Mouse (Mus musculus): ENCODE data around the gene Kcnj2. TPM values are rescaled to one million over a fixed set of nuclear protein-coding genes. Genes with fewer than 3 reads are reported as not detected.

The Kcnj2 gene
- polyA plus RNA-seq, 1 experiment, result 2.0 TPM

- no peak for TF ChIP-seq CEBPB (IDR thresholded peaks at IDR 0.05; ENCODE audit: insufficient read depth, poor library complexity, severe bottlenecking)
- H3ac ChIP-seq (ENCODE audit: control insufficient read depth, insufficient read length), result no peak overlapping the region
- H3K27me3 ChIP-seq (ENCODE audit: control insufficient read depth, insufficient read depth, insufficient read length), result no peaks in the 10 kb centered on the region
- H3K4me2 ChIP-seq (ENCODE audit: low read depth), result peak overlapping the region; percentile 87
- H3K79me2 ChIP-seq (ENCODE audit: control insufficient read depth, insufficient read depth), result peaks cover 8% of the 10 kb centered on the region
- H3K4me3 ChIP-seq, result peak overlapping the region; percentile 46
- H3K36me3 ChIP-seq (ENCODE audit: control insufficient read depth, insufficient read depth), result no peaks in the 10 kb centered on the region
Observed at GRCm38 (mm10) chr11:111067787-111068186, 1.8 kb downstream of the Kcnj2 start.

- TF ChIP-seq MAX (IDR thresholded peaks at IDR 0.05; ENCODE audit: low read depth), result no peak
- H3K4me3 ChIP-seq, result no peak overlapping the region
- H3K36me3 ChIP-seq (ENCODE audit: control insufficient read depth, insufficient read depth), result no peaks in the 10 kb centered on the region
- peaks cover 8% of the 10 kb centered on the region for H3K79me2 ChIP-seq (ENCODE audit: control insufficient read depth, insufficient read depth)
- H3K4me2 ChIP-seq (ENCODE audit: low read depth), result no peak overlapping the region
- H3K27me3 ChIP-seq (ENCODE audit: control insufficient read depth, insufficient read depth, insufficient read length), result no peaks in the 10 kb centered on the region
- no peak overlapping the region for H3ac ChIP-seq (ENCODE audit: control insufficient read depth, insufficient read length)
Observed at GRCm38 (mm10) chr11:111070460-111070859, 4.5 kb downstream of the Kcnj2 start.

GRCm38 (mm10) chr11:111074131-111074530, 8.2 kb downstream of the Kcnj2 start:
- H3K79me2 ChIP-seq (ENCODE audit: control insufficient read depth, insufficient read depth), result no peaks in the 10 kb centered on the region
- no peak overlapping the region for H3K4me2 ChIP-seq (ENCODE audit: low read depth)
- no peaks in the 10 kb centered on the region for H3K36me3 ChIP-seq (ENCODE audit: control insufficient read depth, insufficient read depth)
- H3K4me3 ChIP-seq, result no peak overlapping the region
- H3K27me3 ChIP-seq (ENCODE audit: control insufficient read depth, insufficient read depth, insufficient read length), result no peaks in the 10 kb centered on the region
- no peak for TF ChIP-seq REST (IDR thresholded peaks at IDR 0.05; ENCODE audit: insufficient read depth, insufficient read length)
- no peak for TF ChIP-seq MAX (IDR thresholded peaks at IDR 0.05; ENCODE audit: low read depth)
- no peak for TF ChIP-seq POLR2A (IDR thresholded peaks at IDR 0.05; ENCODE audit: insufficient read length, low read depth)
- no peak for TF ChIP-seq MYOD1 (IDR thresholded peaks at IDR 0.05; ENCODE audit: control insufficient read depth in 1 of 3, insufficient read length in 2 of 3, low read depth in 2 of 3)
- no peak for TF ChIP-seq SRF (IDR thresholded peaks at IDR 0.05; ENCODE audit: control insufficient read depth, insufficient read length, low read depth)
- no peak for TF ChIP-seq E2F4 (IDR thresholded peaks at IDR 0.05; ENCODE audit: insufficient read depth)
- TF ChIP-seq CEBPB (IDR thresholded peaks at IDR 0.05; ENCODE audit: insufficient read depth, poor library complexity, severe bottlenecking), result no peak
- H3ac ChIP-seq (ENCODE audit: control insufficient read depth, insufficient read length), result no peak overlapping the region

- TF ChIP-seq MYOG (IDR thresholded peaks at IDR 0.05; ENCODE audit: control insufficient read depth in 1 of 3, insufficient read depth in 1 of 3, insufficient read length in 2 of 3, low read depth in 2 of 3) (no peak), MAX (IDR thresholded peaks at IDR 0.05; ENCODE audit: low read depth) (no peak), TCF3 (IDR thresholded peaks at IDR 0.05; ENCODE audit: insufficient read length, low read depth) (no peak), POLR2A (IDR thresholded peaks at IDR 0.05; ENCODE audit: insufficient read length, low read depth) (no peak)
- H3ac ChIP-seq (ENCODE audit: control insufficient read depth, insufficient read length), result no peak overlapping the region
- H3K79me2 ChIP-seq (ENCODE audit: control insufficient read depth, insufficient read depth), result no peaks in the 10 kb centered on the region
Observed at GRCm38 (mm10) chr11:111078107-111078506, 12.1 kb downstream of the Kcnj2 start.

GRCm38 (mm10) chr11:111083009-111083408, 17.0 kb downstream of the Kcnj2 start:
- no peak overlapping the region for H3ac ChIP-seq (ENCODE audit: control insufficient read depth, insufficient read length)
- no peak for TF ChIP-seq POLR2A (IDR thresholded peaks at IDR 0.05; ENCODE audit: insufficient read length, low read depth)
- no peak for TF ChIP-seq MYOG (IDR thresholded peaks at IDR 0.05; ENCODE audit: control insufficient read depth in 1 of 3, insufficient read depth in 1 of 3, insufficient read length in 2 of 3, low read depth in 2 of 3)
- TF ChIP-seq TCF12 (IDR thresholded peaks at IDR 0.05; ENCODE audit: insufficient read depth, poor library complexity, severe bottlenecking), result no peak
- no peak for TF ChIP-seq SRF (IDR thresholded peaks at IDR 0.05; ENCODE audit: control insufficient read depth, insufficient read length, low read depth)
- TF ChIP-seq REST (IDR thresholded peaks at IDR 0.05; ENCODE audit: insufficient read depth, insufficient read length), result no peak
- TF ChIP-seq MAX (IDR thresholded peaks at IDR 0.05; ENCODE audit: low read depth), result no peak
- no peak for TF ChIP-seq CEBPB (IDR thresholded peaks at IDR 0.05; ENCODE audit: insufficient read depth, poor library complexity, severe bottlenecking)
- TF ChIP-seq E2F4 (IDR thresholded peaks at IDR 0.05; ENCODE audit: insufficient read depth), result no peak
- TF ChIP-seq USF1 (IDR thresholded peaks at IDR 0.05; ENCODE audit: low read depth), result no peak
- no peak for TF ChIP-seq POLR2AphosphoS2 (IDR thresholded peaks at IDR 0.05; ENCODE audit: insufficient read length, low read depth)
- no peak for TF ChIP-seq TCF3 (IDR thresholded peaks at IDR 0.05; ENCODE audit: insufficient read length, low read depth)
- TF ChIP-seq MYOD1 (IDR thresholded peaks at IDR 0.05; ENCODE audit: control insufficient read depth in 1 of 3, insufficient read length in 2 of 3, low read depth in 2 of 3), result no peak
- H3K4me2 ChIP-seq (ENCODE audit: low read depth), result no peak overlapping the region
- no peaks in the 10 kb centered on the region for H3K36me3 ChIP-seq (ENCODE audit: control insufficient read depth, insufficient read depth)
- H3K79me2 ChIP-seq (ENCODE audit: control insufficient read depth, insufficient read depth), result no peaks in the 10 kb centered on the region
- no peak overlapping the region for H3K4me3 ChIP-seq
- H3K27me3 ChIP-seq (ENCODE audit: control insufficient read depth, insufficient read depth, insufficient read length), result no peaks in the 10 kb centered on the region

More at GRCm38 (mm10) chr11:111078107-111078506, 12.1 kb downstream of the Kcnj2 start:
- H3K36me3 ChIP-seq (ENCODE audit: control insufficient read depth, insufficient read depth), result no peaks in the 10 kb centered on the region
- H3K4me2 ChIP-seq (ENCODE audit: low read depth), result no peak overlapping the region
- H3K4me3 ChIP-seq, result no peak overlapping the region
- no peaks in the 10 kb centered on the region for H3K27me3 ChIP-seq (ENCODE audit: control insufficient read depth, insufficient read depth, insufficient read length)

GRCm38 (mm10) chr11:111086933-111087332, 21.0 kb downstream of the Kcnj2 start:
- H3K4me3 ChIP-seq, result no peak overlapping the region
- no peak overlapping the region for H3ac ChIP-seq (ENCODE audit: control insufficient read depth, insufficient read length)
- H3K36me3 ChIP-seq (ENCODE audit: control insufficient read depth, insufficient read depth), result no peaks in the 10 kb centered on the region
- H3K4me2 ChIP-seq (ENCODE audit: low read depth), result no peak overlapping the region
- TF ChIP-seq MAX (IDR thresholded peaks at IDR 0.05; ENCODE audit: low read depth) (no peak), TCF12 (IDR thresholded peaks at IDR 0.05; ENCODE audit: insufficient read depth, poor library complexity, severe bottlenecking) (no peak), MYOG (IDR thresholded peaks at IDR 0.05; ENCODE audit: control insufficient read depth in 1 of 3, insufficient read depth in 1 of 3, insufficient read length in 2 of 3, low read depth in 2 of 3) (no peak), REST (IDR thresholded peaks at IDR 0.05; ENCODE audit: insufficient read depth, insufficient read length) (no peak), POLR2AphosphoS2 (IDR thresholded peaks at IDR 0.05; ENCODE audit: insufficient read length, low read depth) (no peak), TCF3 (IDR thresholded peaks at IDR 0.05; ENCODE audit: insufficient read length, low read depth) (no peak), E2F4 (IDR thresholded peaks at IDR 0.05; ENCODE audit: insufficient read depth) (no peak), USF1 (IDR thresholded peaks at IDR 0.05; ENCODE audit: low read depth) (no peak), MYOD1 (IDR thresholded peaks at IDR 0.05; ENCODE audit: control insufficient read depth in 1 of 3, insufficient read length in 2 of 3, low read depth in 2 of 3) (no peak), CEBPB (IDR thresholded peaks at IDR 0.05; ENCODE audit: insufficient read depth, poor library complexity, severe bottlenecking) (no peak)
- H3K79me2 ChIP-seq (ENCODE audit: control insufficient read depth, insufficient read depth), result no peaks in the 10 kb centered on the region
- H3K27me3 ChIP-seq (ENCODE audit: control insufficient read depth, insufficient read depth, insufficient read length), result no peaks in the 10 kb centered on the region

All from myocyte (in vitro differentiated cells).